Mouse (Mus musculus) embryonic fibroblast, embryonic 13.5 days (primary cell): ENCODE results near the gene Slc30a2. TPM values are rescaled to one million over a fixed set of nuclear protein-coding genes. Genes with fewer than 3 reads are reported as not detected.
"Not testable (repeated sequence)": the region's sequence is repeated elsewhere in the genome, so short reads cannot be mapped to it uniquely, and the experiment has no call there.

Experiments
- H3K27ac ChIP-seq: 2 replicates; pipeline ENCODE4 v1.5.1; 2012; ENCODE audit warnings: low read length, control low read depth, inconsistent platforms; ENCODE audit not compliant: insufficient read depth
- H3K4me1 ChIP-seq: 2 replicates; pipeline ENCODE4 v1.6.1; 2011; ENCODE audit warnings: low read length; ENCODE audit not compliant: control insufficient read depth, insufficient read depth
- H3K4me3 ChIP-seq: 2 replicates; pipeline ENCODE4 v1.5.1; 2011; ENCODE audit warnings: mild to moderate bottlenecking, control low read depth, low read length; ENCODE audit not compliant: insufficient read depth
- CTCF ChIP-seq: IDR thresholded peaks from 2 replicates; pipeline ENCODE4 v1.5.1; 2011; ENCODE audit warnings: mild to moderate bottlenecking, control low read depth, low read length, moderate library complexity, borderline replicate concordance; ENCODE audit not compliant: insufficient read depth
- POLR2A ChIP-seq: IDR thresholded peaks from 2 replicates; pipeline ENCODE4 v1.6.1; 2011; ENCODE audit warnings: low read depth, mild to moderate bottlenecking, control low read depth, low read length, moderate library complexity
- polyA plus RNA-seq: library from polyadenylated mRNA; stranded (reverse); fragments of >200 nt; gene quantifications from 2 replicates; pipeline ENCODE4 v1.2.4, GENCODE M21; 2011; ENCODE audit warnings: low read depth; ENCODE audit not compliant: missing spikeins, insufficient read length

Gene Slc30a2
- polyA plus RNA-seq, result not detected in 2 replicates

GRCm38 (mm10) chr4:134343071-134344031 is at the start of gene Slc30a2:
TSS of gene Slc30a2 (plus strand) at chr4:134343181.
- H3K4me1 ChIP-seq, result no peaks in the 10 kb centered on the region
- TF ChIP-seq POLR2A, result no peak
- no peak for TF ChIP-seq CTCF
- no peak within 1 kb of the TSS for H3K27ac ChIP-seq
- no peak within 1 kb of the TSS for H3K4me3 ChIP-seq

DNA sequence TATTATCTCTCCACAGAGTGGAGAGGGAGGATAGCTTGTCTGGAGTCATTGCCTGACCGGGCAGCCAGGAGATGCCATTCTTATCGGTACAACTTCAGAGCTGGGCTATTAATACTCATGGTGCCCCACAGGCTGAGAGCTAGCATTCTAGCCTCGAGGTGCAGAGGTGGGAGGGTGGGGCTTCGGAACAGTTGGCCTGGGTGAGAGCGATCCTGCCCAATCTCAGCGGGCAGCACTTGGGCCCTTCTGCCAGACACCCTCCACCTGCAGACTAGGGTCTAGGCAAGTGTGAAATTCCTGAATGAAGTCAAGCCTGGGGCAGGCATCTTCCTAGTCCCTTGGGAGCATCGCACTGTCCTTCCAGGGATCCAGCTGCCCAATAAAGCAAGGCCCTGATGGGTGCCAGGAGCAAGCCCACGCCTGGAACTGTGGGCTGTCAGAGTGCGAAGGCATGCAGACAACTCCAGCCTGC is 49.3 kb upstream of the Slc30a2 start:
- no peak overlapping the region for H3K4me3 ChIP-seq
- H3K4me1 ChIP-seq, result 0 out of 2 replicates have a peak, but pooled peaks cover 2% of the 10 kb centered on the region
- no peak overlapping the region for H3K27ac ChIP-seq
- TF ChIP-seq POLR2A (no peak), CTCF (no peak)

DNA sequence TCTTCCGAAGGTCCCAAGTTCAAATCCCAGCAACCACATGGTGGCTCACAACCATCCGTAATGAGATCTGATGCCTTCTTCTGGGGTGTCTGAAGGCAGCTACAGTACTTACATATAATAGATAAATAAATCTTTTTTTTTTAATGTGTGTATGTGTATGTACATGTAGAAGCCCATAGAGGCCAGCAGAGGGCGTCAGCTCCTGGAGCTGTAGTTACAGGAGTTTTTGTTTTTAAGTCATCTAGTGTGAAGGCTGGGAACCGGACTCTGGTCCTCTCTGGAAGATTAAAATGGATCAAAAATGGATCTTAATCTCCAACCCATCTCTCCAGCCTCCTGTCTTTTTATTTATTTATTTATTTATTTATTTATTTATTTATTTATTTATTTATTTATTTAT is 46.9 kb upstream of the Slc30a2 start:
- H3K4me1 ChIP-seq, H3K27ac ChIP-seq, H3K4me3 ChIP-seq: not testable (repeated sequence)

DNA sequence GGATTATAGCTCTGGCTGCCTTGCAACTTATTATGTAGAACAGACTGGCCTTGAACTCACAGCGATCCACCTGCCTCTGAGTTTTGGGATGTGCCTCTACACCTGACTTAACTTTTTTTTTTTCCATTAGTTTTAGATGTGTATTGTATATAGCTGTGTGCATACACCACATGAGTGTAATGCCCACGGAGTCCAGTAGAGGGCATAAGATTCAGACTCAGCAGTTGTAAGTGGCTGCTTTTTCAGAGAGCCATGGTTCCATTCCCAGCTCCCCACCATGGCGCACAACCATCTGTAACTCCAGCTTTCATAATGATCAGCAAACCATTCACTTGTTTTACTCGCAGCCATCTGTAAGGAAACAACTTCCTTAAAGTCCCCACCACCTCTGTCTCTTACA is 46.5 kb upstream of the Slc30a2 start:
- Histone ChIP-seq H3K27ac (no peak overlapping the region), H3K4me1 (no peaks in the 10 kb centered on the region), H3K4me3 (no peak overlapping the region)
- TF ChIP-seq CTCF (no peak), POLR2A (no peak)

DNA sequence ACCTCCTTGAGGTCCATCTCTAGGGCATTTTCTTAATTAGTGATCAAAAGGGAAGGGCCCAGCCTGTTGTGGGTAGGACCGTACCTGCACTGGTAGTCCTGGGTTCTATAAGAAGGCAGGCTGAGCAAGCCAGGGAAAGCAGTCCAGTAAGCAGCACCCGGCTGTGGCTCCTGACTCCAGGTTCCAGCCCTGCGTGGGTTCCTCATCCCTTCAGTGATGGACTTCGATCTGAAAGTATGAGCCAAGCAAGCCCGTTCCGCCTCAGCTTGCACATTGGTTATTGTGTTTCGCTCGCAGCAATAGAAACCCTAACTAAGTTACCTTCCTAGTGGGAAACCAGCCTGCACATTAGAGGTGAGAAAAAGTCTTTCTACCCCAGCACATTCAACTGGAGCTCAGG is 45.6 kb upstream of the Slc30a2 start:
- TF ChIP-seq CTCF (no peak), POLR2A (no peak)
- Histone ChIP-seq H3K4me1 (no peaks in the 10 kb centered on the region), H3K27ac (no peak overlapping the region), H3K4me3 (no peak overlapping the region)

DNA sequence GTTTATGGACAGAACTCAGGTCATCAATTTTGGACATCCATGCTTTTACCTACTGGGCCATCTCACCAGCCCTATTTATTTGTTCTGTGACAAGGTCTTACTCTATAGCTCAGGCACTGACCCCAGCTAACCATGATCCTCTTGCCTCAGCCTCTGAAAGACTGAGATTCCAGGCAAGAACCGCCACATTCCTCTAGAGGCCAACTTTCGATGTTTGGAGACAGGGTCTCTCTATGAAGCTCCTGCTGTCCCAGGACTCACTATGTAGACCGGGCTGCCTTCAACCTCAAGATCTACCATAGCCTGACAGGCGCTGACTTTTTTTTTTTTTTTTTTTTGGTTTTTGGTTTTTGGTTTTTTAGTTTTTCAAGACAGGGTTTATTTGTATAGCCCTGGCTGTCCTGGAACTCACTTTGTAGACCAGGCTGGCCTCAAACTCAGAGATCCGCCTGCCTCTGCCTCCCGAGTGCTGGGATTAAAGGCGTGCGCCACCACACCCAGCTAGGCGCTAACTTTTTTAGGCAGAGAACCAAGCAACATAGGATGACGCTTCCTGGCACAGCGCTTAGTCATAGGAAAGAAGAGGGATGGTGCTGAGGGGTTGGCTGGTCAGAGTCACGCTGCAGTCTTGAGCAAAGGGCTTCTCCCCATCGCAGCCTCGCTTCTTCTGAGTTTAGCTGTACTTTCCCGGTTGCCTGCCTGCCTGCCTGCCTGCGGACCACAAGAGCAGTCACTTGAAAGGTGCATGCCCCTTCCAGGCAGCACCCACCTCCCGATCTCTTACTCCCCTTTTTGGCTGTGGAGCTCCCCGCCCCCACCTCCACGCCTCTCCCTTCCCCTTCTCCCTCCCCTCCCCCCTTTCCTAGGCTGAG is 44.1 kb upstream of the Slc30a2 start:
- Histone ChIP-seq H3K27ac (no peak overlapping the region), H3K4me3 (no peak overlapping the region), H3K4me1 (no peaks in the 10 kb centered on the region)
- TF ChIP-seq CTCF (no peak), POLR2A (no peak)

- TF ChIP-seq POLR2A (no peak), CTCF (no peak)
- no peak overlapping the region for H3K27ac ChIP-seq
These were observed 43.5 kb upstream of the Slc30a2 start for GRCm38 (mm10) chr4:134299498-134299810.

DNA sequence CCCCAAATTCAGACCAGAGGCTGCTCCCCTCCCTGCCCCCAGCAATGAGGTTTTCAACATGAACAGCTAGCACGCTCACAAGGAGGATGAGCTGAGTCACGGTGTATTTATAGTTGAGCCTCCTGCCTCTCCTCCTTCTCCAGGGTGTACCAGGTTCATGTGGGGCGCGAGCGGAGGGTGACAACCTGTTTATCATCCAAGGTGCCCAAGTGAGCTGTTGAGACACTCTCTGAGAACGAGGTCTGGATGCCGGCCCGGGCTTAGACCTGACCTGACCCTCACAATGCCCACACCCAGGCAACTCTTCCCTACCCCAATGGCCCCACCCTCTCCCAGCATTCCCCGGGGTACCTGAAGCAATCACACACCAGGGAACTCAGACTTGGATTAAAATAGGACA is 42.7 kb upstream of the Slc30a2 start:
- Histone ChIP-seq H3K4me3 (no peak overlapping the region), H3K27ac (no peak overlapping the region), H3K4me1 (no peaks in the 10 kb centered on the region)
- TF ChIP-seq CTCF (no peak), POLR2A (no peak)

More at GRCm38 (mm10) chr4:134299498-134299810, 43.5 kb upstream of the Slc30a2 start:
- Histone ChIP-seq H3K4me1 (no peaks in the 10 kb centered on the region), H3K4me3 (no peak overlapping the region)

- no peak overlapping the region for H3K27ac ChIP-seq
- no peaks in the 10 kb centered on the region for H3K4me1 ChIP-seq
- no peak overlapping the region for H3K4me3 ChIP-seq
- no peak for TF ChIP-seq CTCF
- TF ChIP-seq POLR2A, result no peak
These were observed 40.9 kb upstream of the Slc30a2 start for GRCm38 (mm10) chr4:134302084-134302483.
